Mouse (Mus musculus) v-Abl transformed pro-B cells (cell line): Measurements from ENCODE around the gene B3gntl1.

ENCODE experiments used
- in situ Hi-C, 2 experiments: fragments of 400-800 bp; cut with MboI; formaldehyde crosslinking; loops; one replicate each; pipeline ENCODE4 v1.15.1; 2025; ENCODE audit not compliant: unreplicated experiment in 2 of 2

The B3gntl1 gene

GRCm38 (mm10) chr11:121651983-121652382, 21.0 kb downstream of the B3gntl1 start:
- in situ Hi-C loops, result loop anchor here (10.0 kb wide), 2 partner anchors 153 to 177 kb away; no protein-coding TSS in a partner anchor

- in situ Hi-C loops, result loop anchor here (10.0 kb wide), 2 partner anchors 153 to 177 kb away; no protein-coding TSS in a partner anchor
These were observed 21.4 kb downstream of the B3gntl1 start for GRCm38 (mm10) chr11:121651556-121651955.

GRCm38 (mm10) chr11:121650668-121651067, 22.3 kb downstream of the B3gntl1 start:
- in situ Hi-C loops, result loop anchor here (10.0 kb wide), 2 partner anchors 154 to 176 kb away; no protein-coding TSS in a partner anchor

DNA sequence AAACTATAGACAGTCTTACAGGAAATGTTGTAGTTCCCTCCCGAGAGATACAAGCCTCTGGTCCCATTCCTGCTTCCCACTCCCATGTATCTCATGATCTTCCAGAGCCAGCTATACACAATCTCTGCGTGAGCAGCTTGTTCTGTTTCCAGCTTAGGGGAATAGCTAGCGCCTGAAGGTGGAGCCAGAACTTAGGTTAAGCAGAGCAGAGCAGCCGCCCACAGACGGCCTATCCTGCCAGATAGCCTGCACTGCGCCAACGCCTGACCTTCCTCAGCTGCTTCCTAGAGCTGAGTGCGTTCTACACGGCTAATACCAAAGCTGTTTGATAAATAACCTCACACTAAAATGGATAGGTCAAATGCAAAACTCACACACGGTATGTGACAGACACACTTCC, 23.1 kb downstream of the B3gntl1 start:
- in situ Hi-C loops, result loop anchor here (10.0 kb wide), 2 partner anchors 155 to 175 kb away; no protein-coding TSS in a partner anchor

DNA sequence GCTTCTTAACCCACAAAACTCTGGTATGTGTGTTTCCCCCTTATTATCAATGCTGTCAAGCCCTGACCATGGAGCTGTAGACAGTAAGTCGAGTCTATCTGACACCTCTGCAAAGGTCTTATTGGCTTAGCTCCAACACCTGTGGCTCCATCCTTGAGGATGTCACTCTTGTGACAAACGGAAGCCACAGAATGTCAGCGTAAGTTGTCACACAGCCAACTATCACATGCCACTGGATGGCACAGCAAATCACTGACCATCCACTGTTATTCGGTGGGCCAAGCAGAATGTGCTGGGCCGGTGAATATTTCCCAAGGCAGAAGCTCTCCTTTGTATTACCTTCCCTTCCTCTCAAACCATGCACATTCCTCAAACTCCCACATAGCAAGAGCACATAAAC, 24.8 kb downstream of the B3gntl1 start:
- in situ Hi-C loops, result no loop called here

GRCm38 (mm10) chr11:121647321-121647720, 25.6 kb downstream of the B3gntl1 start:
- in situ Hi-C loops, result no loop called here

DNA sequence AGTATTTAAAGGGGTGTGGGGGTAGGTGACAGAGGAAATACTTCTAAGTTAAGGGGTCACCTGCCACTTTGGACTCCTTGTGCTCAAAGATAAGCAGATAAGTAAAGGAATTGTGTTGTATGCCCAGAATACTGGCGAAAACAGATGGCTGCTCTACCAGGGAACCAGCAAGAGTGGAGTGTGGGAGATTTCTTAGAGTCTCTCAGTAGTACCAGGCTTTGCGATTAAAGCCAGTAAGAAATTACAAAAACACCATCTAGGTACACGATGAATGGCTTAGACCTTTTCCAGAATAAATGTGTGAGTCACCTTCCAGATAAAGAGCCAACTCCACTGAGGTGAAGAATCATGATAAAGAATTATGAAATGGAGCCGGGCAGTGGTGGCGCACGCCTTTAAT, 27.6 kb downstream of the B3gntl1 start:
- in situ Hi-C loops, result no loop called here

DNA sequence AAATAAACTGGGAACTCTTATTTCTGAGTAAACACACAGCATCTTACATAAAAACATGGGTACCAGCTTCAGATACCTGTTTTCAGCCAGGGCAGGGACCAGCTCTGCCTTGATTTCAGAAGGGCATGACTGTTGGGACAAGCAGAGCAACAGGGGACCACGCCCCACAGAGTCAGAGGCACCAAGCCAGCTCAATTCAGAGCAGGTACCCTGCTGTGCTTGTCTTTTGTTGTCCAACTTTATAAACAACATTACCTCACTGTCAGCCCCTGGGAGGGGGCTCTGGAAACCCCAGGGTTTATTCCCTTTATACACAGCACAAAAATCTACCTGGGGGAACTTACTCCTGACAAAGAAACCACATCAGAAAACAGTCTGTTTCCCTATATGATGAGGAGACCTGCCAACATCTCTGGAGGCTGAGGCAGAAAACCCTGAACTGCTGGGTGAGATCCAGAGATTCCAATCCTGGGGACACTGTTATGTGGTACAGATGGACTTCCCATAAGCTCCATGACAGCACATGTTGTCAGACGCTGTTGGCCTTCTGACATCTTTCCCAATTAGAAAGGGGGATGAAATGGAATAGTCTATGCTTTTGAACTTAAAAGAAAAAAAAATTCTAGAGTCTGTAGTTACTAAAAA, 31.3 kb downstream of the B3gntl1 start:
- in situ Hi-C loops, result no loop called here

DNA sequence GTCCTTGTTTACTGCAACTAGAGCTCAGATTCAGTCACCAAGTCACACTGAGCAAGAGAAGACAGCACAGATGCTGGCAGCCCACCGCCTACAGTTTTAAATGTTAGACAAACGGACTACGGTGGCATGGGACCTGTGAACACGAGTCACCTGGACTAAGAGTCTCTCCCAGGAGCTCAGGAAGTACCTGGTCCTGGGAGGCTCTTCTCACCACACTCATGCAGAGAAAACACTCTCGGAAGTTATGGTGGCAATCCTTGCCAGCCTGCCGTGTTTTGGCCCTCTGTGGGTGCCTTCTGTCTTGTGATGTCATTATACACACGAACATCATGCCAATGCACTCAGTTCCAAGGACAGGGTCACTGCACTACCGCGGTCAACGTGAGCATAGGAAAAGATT, 36.3 kb downstream of the B3gntl1 start:
- in situ Hi-C loops, result no loop called here

GRCm38 (mm10) chr11:121631410-121631809, 41.5 kb downstream of the B3gntl1 start:
- in situ Hi-C loops, result no loop called here

DNA sequence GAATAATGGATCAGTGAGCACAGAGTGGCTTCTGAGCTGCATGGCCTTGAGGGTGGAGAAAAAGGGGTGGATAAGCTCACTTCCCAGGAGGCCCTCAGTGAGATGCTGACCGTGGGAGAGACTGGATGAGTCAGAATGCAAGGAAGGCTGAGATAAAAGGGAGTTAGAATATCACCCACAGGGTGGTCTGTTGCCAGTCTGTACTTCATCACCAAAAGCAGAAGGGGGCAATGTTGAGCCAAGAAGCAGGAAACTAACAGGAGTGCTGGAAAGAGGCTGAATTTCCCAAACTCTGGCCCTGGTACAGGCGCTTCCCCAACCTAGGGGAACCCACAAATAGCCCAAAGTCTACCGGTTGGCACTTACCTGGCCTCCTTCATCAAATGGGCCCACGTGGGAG, 42.5 kb downstream of the B3gntl1 start:
- in situ Hi-C loops, result no loop called here

DNA sequence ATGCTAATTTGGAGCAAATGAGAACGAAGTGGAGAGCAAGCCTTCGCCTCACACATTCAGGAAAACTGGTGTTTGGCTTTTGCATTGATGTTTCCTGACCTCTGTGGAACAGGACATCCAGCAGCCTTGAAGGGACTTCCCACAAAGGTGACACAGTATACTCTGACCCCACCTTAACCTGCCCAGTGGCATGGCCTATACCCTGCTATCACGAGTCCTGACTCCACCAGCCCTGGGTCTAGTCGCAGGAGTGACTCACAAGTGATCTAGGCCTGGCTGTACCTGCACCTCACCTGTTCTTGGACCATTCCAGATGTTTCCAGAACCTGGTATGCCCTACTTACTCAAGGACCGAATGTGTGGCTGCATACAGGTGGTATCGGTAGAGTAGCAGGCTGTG, 43.4 kb downstream of the B3gntl1 start:
- in situ Hi-C loops, result no loop called here

- in situ Hi-C loops, result no loop called here
These were observed 45.4 kb downstream of the B3gntl1 start for GRCm38 (mm10) chr11:121627521-121627920.

DNA sequence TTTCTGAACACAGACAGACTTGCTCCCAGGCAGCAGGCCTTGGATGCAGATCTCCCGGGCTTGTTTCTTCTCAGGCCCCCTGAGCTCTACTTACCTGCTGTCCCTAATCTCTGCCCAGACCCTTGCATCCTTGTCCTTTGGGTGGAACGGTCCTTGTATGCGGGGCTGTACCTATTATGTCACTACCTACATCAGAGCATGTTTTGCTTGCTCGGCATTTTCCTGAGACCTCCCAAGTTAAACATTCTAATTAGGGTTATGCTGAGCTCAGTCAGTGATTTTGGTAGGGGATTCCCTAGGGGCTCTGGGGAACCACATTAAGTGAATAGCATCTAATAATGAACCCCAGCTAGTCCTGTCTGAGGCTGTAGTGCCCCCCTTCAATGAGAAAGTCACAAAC, 47.9 kb downstream of the B3gntl1 start:
- in situ Hi-C loops, result no loop called here

DNA sequence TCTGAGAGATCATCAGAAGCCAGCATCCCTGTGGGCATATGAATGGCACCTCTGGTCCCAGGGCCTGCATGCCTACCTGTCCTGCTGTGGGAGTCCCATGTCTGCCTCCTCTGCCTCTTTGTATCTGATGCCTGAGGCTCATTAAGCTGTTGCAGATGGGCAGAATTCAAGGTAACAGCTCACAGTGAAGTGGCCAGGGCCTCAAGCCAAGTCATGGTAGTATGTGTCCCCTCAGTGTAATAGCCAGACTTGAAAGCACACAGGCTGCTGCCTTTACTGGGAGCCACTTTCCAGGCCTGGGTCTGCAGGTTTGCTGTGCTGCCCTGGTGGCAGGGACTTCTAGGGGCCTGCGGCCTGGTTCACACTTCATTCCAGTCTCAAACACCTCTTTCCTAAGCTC, 55.6 kb downstream of the B3gntl1 start:
- in situ Hi-C loops, result no loop called here

- in situ Hi-C loops, result no loop called here
These were observed 56.5 kb downstream of the B3gntl1 start for GRCm38 (mm10) chr11:121616501-121616900.

DNA sequence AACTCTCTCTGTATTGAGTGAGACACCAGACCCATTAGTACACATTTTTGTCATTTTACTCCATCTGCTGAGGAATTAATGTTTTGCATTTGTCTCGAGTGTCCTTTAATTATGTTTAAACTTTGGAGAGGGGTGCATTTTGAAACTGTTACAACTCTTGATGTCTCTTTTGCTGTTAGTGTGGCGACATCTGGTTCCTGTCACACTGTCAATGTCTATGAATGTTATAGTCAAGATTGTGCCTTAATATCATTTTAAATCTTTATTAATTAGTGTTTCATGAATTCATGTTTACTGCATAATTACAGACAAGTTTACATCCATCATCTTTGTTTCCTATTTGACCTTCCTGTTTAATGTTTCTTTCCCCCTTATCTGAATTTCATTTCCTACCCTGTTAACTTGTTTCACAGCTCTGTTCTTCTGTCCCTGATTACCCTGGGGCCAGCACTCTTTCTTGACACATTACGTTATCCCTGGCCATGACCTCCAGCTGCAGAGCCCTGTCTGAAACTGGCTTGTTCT, 56.9 kb downstream of the B3gntl1 start:
- in situ Hi-C loops, result no loop called here

- in situ Hi-C loops, result no loop called here
These were observed 62.0 kb downstream of the B3gntl1 start for GRCm38 (mm10) chr11:121610976-121611375.

GRCm38 (mm10) chr11:121605604-121606003, 67.3 kb downstream of the B3gntl1 start:
- in situ Hi-C loops, result no loop called here

- in situ Hi-C loops, result no loop called here
These were observed 71.5 kb downstream of the B3gntl1 start for GRCm38 (mm10) chr11:121601422-121601821.

GRCm38 (mm10) chr11:121597254-121597653, 75.7 kb downstream of the B3gntl1 start:
- in situ Hi-C loops, result no loop called here

DNA sequence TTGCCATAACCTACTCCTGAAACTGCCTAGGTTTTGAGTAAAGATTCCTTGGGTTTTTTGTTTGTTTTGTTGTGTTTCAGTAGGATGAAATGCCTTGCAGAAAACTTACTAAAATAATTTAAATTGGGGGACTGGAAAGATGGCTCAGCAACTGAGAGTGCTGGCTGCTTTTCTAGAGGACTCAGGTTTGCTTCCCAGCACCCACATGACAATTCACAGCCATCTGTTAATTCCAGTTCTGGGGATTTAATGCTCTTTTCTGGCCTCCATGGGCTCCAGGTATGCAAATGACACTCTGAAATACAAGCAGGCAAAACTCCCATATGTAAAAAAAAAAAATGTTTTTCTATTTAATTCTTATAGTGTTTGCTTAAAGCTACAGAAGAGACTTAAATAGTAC, 91.1 kb downstream of the B3gntl1 start:
- in situ Hi-C loops, result no loop called here
